Mouse (Mus musculus) midbrain, embryonic 15.5 days (tissue): ENCODE results near the gene Ush1g. TPM values are rescaled to one million over a fixed set of nuclear protein-coding genes. Genes with fewer than 3 reads are reported as not detected.
A peak's percentile ranks its signal among the peaks of the same experiment; 100 is the strongest.

Experiments used
- ATAC-seq: fragments of 200-750 bp; cut with Nextera tagmentation; replicated peaks from 2 replicates; pipeline ENCODE4 v1.8.0; 2017; ENCODE audit warnings: moderate TSS enrichment
- H3K27ac ChIP-seq: fragments of 300-500 bp; sonication (generic); 2 replicates; pipeline ENCODE4 v1.5.1; 2015; ENCODE audit warnings: mild to moderate bottlenecking, inconsistent platforms
- H3K27me3 ChIP-seq: fragments of 300-500 bp; sonication (generic); replicated peaks from 2 replicates; pipeline ENCODE4 v1.6.1; 2015; ENCODE audit warnings: inconsistent platforms
- H3K36me3 ChIP-seq: fragments of 300-500 bp; sonication (generic); replicated peaks from 2 replicates; pipeline ENCODE4 v1.6.1; 2015; ENCODE audit warnings: inconsistent platforms
- H3K4me1 ChIP-seq: fragments of 300-500 bp; sonication (generic); 2 replicates; pipeline ENCODE4 v1.6.1; 2015; ENCODE audit warnings: inconsistent platforms
- H3K4me2 ChIP-seq: fragments of 300-500 bp; sonication (generic); 2 replicates; pipeline ENCODE4 v1.6.1; 2015; ENCODE audit warnings: inconsistent platforms, mild to moderate bottlenecking, moderate library complexity
- H3K4me3 ChIP-seq: fragments of 300-500 bp; sonication (generic); 2 replicates; pipeline ENCODE4 v1.5.1; 2015; ENCODE audit warnings: mild to moderate bottlenecking, inconsistent platforms
- H3K9ac ChIP-seq: fragments of 300-500 bp; sonication (generic); 2 replicates; pipeline ENCODE4 v1.6.1; 2015; ENCODE audit warnings: mild to moderate bottlenecking, inconsistent platforms
- H3K9me3 ChIP-seq: fragments of 300-500 bp; sonication (generic); 2 replicates; pipeline ENCODE4 v1.6.1; 2016; ENCODE audit warnings: inconsistent platforms
- WGBS: fragments of 180-500 bp; shearing (Covaris S2); methylation state at CpG from one replicate; pipeline ENCODE4 v1.1.7; 2015; ENCODE audit warnings: mixed read lengths; 5-methylcytosine and 5-hydroxymethylcytosine counted together
- polyA plus RNA-seq: library from polyadenylated mRNA; unstranded; fragments of >200 nt; fragmentation: Nextera tagmentation; extraction: Ambion mirVana; gene quantifications from 2 replicates; pipeline ENCODE4 v1.2.1, GENCODE M21; 2015

Ush1g gene
- polyA plus RNA-seq, 1 experiment from 2014 or later, result 0.09 TPM

DNA sequence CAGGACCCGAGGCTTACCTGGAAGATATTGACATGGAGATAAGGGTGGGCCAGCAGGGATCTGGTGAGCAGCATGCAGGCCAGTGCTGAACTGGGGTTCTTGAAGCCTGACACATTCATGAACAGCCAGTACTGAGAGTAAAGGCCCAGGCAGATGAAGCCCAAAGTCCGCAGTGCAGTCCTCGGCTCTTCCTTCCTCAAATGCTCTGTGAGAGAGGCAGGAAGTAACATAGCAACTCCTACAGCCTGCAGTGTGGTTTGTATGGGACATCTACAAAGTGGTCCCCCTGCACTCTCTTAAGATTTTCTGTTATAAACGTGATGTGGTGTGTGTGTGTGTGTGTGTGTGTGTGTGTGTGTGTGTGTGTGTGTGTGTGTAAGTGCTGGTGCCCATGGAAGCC is 36.6 kb downstream of the Ush1g start:
- no peaks in the 10 kb centered on the region for H3K9me3 ChIP-seq
- H3K36me3 ChIP-seq, result no peaks in the 10 kb centered on the region
- H3K4me1 ChIP-seq, result no peaks in the 10 kb centered on the region
- ATAC-seq, result no peak
- no peak overlapping the region for H3K27ac ChIP-seq
- 79% methylated on average over 4 of the region's 4 CpGs for WGBS
- H3K4me2 ChIP-seq, result no peak overlapping the region
- H3K9ac ChIP-seq, result no peak overlapping the region
- H3K27me3 ChIP-seq, result no peaks in the 10 kb centered on the region
- H3K4me3 ChIP-seq, result no peak overlapping the region

DNA sequence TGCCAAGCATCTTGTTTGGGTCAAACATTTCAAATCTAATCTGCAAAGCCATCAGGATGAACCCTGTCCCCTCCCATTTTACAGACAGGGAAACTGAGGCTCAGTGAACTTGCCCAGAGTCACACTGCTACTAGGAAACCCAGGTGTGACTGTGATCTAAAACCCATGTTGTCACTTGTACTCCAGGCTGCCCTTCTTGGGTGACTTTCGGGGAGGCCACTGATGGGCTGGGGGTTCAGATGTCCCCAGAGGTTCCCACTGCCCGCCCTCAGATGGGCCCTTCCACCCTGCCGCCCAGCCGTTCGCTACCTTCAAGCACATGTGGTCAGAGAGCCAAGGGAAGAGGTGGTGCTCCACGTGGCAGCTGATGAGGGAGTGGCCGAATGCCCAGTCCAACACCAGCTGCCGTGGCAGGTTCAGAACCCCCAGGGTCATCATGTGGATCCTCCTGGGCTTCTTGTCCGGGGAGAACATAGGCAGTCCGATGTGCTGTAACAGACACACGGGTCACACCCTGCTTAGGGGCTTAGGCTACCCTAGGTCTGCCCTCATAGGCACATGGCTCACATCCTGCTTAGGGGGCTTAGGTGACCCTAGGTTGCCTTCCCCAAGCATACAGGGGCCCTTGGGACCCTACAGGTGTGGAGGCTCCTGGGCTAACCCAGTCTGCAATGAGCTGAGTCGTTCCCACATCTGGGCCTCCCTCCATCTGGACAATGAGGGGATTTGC is 37.8 kb downstream of the Ush1g start:
- H3K4me1 ChIP-seq, result no peaks in the 10 kb centered on the region
- ATAC-seq, result no peak
- WGBS, result 88% methylated on average over 12 of the region's 12 CpGs
- H3K9ac ChIP-seq, result no peak overlapping the region
- no peak overlapping the region for H3K4me2 ChIP-seq
- no peaks in the 10 kb centered on the region for H3K36me3 ChIP-seq
- H3K27ac ChIP-seq, result no peak overlapping the region
- H3K4me3 ChIP-seq, result no peak overlapping the region
- no peaks in the 10 kb centered on the region for H3K27me3 ChIP-seq
- no peaks in the 10 kb centered on the region for H3K9me3 ChIP-seq

DNA sequence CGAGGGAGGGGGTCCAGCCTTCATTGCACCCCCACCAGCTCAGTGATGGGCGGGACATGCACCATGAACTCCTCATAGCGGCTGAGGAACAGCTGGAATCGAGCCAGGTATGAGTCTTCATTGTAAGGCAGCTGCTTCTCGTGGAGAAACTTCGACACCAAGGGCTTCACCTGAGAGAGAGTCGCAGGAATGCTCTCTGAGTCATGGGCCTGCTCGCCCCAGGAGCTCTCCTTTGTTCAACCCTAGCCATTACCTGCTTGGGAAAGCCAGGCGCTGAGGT is 38.4 kb downstream of the Ush1g start:
- Histone ChIP-seq H3K36me3 (no peaks in the 10 kb centered on the region), H3K27me3 (no peaks in the 10 kb centered on the region), H3K4me1 (no peaks in the 10 kb centered on the region), H3K4me2 (no peak overlapping the region), H3K9ac (no peak overlapping the region), H3K27ac (no peak overlapping the region), H3K4me3 (no peak overlapping the region), H3K9me3 (no peaks in the 10 kb centered on the region)
- ATAC-seq, result no peak
- 77% methylated on average over 9 of the region's 9 CpGs for WGBS

DNA sequence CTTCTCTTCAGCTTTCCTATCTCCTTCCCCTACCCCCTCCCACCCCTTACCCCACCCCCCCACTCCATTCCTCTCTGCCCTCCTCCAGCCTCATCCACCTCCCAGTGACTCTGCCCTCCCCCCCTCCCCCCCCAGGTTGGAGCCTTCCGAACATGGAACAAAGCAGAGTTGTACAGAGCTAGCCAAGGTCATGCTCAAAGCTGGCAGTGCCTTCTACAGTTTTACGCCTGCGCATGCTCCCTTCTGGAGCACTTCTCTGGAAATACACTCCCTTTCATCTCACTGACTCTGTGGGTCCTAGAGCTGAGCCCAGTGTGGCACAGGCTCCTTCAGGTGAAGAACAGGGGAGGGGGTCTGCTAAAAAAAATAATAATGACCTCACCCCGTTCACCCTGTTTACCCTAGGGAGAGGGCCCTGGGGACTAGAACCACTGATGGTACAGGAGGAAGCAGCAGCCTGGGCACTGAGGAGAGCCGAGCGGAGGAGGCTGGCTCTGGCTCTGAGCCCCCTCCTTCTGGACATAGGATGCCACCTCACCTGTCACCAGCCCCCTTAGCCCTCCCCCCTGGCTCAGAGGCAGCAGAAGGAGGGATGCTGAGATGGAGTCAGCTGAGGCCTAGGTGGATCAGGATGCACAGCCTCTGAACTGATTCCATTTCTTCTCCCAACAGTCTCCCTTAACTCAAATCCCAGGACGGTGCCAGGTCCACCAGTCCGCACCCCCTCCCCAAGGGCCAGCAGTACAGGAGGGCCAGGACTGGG is 38.9 kb downstream of the Ush1g start:
- Histone ChIP-seq H3K27ac (no peak overlapping the region), H3K36me3 (no peaks in the 10 kb centered on the region), H3K4me3 (no peak overlapping the region), H3K4me2 (no peak overlapping the region), H3K4me1 (no peaks in the 10 kb centered on the region), H3K9me3 (no peaks in the 10 kb centered on the region), H3K27me3 (no peaks in the 10 kb centered on the region), H3K9ac (no peak overlapping the region)
- WGBS, result 78% methylated on average over 8 of the region's 8 CpGs
- no peak for ATAC-seq

DNA sequence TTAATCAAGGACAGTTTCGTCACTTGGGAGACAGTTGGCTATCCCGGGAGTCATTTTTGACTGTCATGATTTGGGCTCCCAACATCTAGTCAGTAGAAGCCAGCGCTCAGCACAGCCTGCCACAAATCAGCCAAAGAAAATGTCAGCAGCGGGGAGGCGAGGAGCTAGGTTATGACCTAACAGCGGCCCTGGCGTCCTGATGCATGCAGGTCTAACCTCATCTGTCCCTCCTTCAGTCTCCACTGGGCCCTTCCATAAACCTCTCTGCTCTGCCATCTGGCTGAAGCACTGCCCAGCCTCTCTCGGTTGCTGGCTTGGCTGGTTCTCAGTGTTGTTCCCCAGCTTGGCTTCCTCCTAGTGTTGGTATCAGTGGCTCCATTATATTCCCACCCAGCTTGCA is 39.5 kb downstream of the Ush1g start:
- Histone ChIP-seq H3K36me3 (no peaks in the 10 kb centered on the region), H3K4me3 (no peak overlapping the region), H3K27me3 (no peaks in the 10 kb centered on the region), H3K4me1 (peaks cover 4% of the 10 kb centered on the region; the same call in 1 of the 2 replicates), H3K4me2 (no peak overlapping the region), H3K9ac (no peak overlapping the region), H3K27ac (peak overlapping the region; percentile 30; the same call in 1 of the 2 replicates), H3K9me3 (no peaks in the 10 kb centered on the region)
- no peak for ATAC-seq
- 79% methylated on average over 8 of the region's 8 CpGs for WGBS

DNA sequence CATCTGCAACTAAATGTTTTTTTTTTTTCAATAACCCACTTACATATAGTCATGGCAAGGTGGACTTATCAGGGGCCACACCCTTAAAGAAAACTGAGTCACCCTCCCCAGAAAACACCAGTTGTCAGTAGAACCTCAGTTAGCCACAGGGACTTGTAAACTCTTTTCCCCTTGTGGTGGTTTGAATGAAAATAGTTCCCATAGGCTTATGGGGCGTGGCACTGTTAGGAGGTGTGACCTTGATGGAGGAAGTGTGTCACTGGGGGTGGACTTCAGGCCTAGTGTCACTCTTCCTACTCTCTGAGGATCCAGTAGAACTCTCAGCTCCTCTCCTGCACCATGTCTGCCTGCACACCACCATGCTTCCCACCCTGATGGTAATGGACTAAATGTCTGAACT is 42.1 kb downstream of the Ush1g start:
- Histone ChIP-seq H3K4me2 (no peak overlapping the region), H3K4me3 (no peak overlapping the region), H3K27ac (no peak overlapping the region), H3K9me3 (no peaks in the 10 kb centered on the region), H3K27me3 (no peaks in the 10 kb centered on the region), H3K4me1 (peaks cover 16% of the 10 kb centered on the region), H3K36me3 (no peaks in the 10 kb centered on the region), H3K9ac (no peak overlapping the region)
- WGBS, result 59% methylated on average over 1 of the region's 1 CpGs
- ATAC-seq, result no peak

DNA sequence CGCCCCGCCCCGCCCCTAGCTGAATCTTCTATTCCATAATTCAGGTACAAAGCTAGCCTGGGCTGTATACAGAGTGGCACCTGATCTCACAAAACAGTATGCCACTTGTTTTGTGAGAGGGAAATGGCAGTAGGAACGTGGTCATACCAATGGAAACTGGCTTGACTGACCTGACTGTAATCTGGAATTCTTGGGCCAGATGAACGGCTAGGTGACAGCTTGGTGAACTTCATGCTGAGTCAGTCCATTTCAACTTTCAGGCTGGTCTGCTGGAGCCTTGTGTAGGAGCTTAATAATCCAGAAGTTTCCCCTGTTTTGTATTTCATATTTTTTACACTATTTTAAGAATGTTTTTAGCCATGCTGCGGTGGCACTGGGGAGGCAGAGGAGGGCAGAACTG is 43.7 kb downstream of the Ush1g start:
- ATAC-seq, result no peak
- Histone ChIP-seq H3K9ac (no peak overlapping the region), H3K27me3 (no peaks in the 10 kb centered on the region), H3K9me3 (no peaks in the 10 kb centered on the region), H3K4me2 (no peak overlapping the region), H3K4me3 (no peak overlapping the region), H3K36me3 (no peaks in the 10 kb centered on the region), H3K27ac (no peak overlapping the region), H3K4me1 (peaks cover 16% of the 10 kb centered on the region)
- 78% methylated on average over 6 of the region's 6 CpGs for WGBS

DNA sequence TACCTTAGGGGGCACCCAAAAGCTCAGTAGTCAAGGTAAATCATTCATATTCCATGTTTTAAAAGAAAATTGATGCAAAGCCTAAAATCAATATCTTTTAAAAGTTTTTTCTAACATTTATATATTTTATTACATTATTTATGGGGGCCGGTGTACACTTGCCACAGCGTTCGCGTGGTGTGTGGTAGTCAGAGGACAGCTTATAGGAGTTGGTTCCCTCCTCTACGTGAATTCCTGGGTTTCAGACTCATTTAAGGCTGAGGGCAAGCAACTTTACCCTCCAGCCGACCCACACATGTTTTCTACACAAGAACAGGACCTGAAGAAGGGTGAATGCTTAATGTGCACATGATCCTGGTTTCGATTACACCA is 44.3 kb downstream of the Ush1g start:
- peak overlapping the region; percentile 52 for H3K4me2 ChIP-seq
- H3K27ac ChIP-seq, result peak overlapping the region; percentile 92
- 19% methylated on average over 7 of the region's 7 CpGs for WGBS
- no peak for ATAC-seq
- H3K27me3 ChIP-seq, result no peaks in the 10 kb centered on the region
- peak overlapping the region; percentile 43 for H3K9ac ChIP-seq
- peaks cover 16% of the 10 kb centered on the region for H3K4me1 ChIP-seq
- no peaks in the 10 kb centered on the region for H3K36me3 ChIP-seq
- H3K9me3 ChIP-seq, result no peaks in the 10 kb centered on the region
- H3K4me3 ChIP-seq, result peak overlapping the region; percentile 74

DNA sequence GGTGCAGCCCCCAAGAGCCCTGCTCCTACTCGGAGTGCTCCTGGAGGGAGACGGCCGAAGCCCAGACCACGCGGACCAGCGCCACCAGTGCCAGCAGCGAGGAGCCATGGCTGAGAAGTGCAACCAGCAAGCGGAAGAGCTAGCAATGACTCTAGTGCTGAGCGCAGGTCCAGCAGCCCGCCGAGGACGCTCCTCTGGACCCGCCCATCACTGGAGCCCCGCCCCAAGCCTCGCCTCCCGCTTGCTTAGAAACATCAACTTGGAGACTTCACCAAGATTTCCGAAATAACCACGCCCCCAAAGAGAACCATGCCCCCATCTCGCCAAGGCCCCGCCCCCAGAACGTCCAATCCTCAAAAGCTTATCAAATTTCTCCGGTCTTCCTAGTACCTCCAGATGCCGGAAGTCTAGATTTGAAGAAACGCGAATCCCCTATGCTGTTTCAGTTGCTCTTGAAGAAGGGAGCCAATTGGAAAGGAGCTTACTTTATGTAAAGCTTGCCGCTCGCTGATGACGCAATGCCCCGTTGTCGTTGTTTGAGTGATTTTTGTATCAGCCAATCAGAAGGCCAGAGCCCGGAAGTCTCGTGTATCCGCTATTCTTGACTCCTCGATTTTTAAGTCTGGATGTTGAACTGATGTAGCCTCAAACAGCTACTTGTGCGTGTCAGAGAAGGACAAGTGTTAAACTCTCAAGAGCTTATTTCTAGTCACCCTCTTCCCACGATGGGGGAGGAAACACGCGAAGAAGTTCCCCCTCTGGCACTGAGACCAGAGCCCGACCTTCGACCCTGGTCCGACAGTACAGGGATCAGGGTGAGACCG is 44.8 kb downstream of the Ush1g start, which contains the start of gene Fdxr:
Gene Fdxr, minus strand, starts transcription at position 271 of the 824 bp plus-strand sequence.
- WGBS, result under 1% methylated on average over 42 of the region's 42 CpGs
- Histone ChIP-seq H3K4me1 (peaks cover 16% of the 10 kb centered on the region), H3K9me3 (no peaks in the 10 kb centered on the region), H3K4me2 (peak within 1 kb of the TSS; percentile 75), H3K9ac (peak within 1 kb of the TSS; percentile 82), H3K27me3 (no peaks in the 10 kb centered on the region), H3K4me3 (peak within 1 kb of the TSS; percentile 74), H3K27ac (peak within 1 kb of the TSS; percentile 92), H3K36me3 (no peaks in the 10 kb centered on the region)
- peak; percentile 97 for ATAC-seq

DNA sequence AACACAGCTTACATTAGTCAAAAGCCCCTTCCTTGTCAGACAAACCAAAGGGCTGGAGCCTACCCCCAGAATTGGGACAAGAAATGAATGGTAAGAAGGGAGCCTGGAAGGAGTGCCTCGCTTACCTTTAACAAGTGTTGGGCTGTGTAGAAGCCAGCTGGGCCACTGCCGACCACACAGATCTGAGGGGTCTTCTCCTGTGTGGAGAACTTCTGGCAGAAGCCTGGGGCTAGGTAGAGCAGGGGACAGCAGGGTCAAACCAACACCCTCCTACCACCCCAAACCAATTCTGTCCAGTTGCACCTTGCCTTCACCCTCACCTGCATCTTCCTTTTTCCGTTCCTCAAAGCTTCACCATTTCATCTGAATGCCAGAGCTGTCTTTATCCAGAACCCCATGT is 45.9 kb downstream of the Ush1g start:
- ATAC-seq, result no peak
- peak overlapping the region; percentile 75 for H3K4me2 ChIP-seq
- H3K4me3 ChIP-seq, result peak overlapping the region; percentile 74
- peak overlapping the region; percentile 92 for H3K27ac ChIP-seq
- H3K9me3 ChIP-seq, result no peaks in the 10 kb centered on the region
- peak overlapping the region; percentile 82 for H3K9ac ChIP-seq
- H3K4me1 ChIP-seq, result peaks cover 16% of the 10 kb centered on the region
- WGBS, result 58% methylated on average over 3 of the region's 3 CpGs
- H3K27me3 ChIP-seq, result no peaks in the 10 kb centered on the region
- H3K36me3 ChIP-seq, result no peaks in the 10 kb centered on the region

DNA sequence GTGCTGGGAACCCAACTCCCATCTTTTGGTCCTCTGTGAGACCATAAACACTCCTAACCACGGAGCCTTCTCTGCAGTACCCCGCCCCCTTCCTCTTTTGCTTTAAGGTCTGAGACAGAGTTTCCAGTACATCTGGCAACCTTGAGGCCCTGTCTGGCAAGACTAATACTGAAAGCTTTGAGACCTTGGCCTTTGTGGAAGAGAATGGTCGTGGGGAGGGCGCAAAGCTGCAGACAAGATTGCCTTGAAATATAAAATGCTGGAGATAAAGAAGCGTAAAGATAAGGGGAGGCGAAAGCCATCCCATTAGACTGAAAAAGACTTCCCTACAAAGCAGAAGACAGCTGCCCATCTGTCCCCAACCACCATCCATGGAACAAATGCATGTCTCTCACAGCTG is 46.3 kb downstream of the Ush1g start:
- ATAC-seq, result no peak
- Histone ChIP-seq H3K9ac (peak overlapping the region; percentile 82; the same call in 1 of the 2 replicates), H3K27me3 (no peaks in the 10 kb centered on the region), H3K27ac (no peak overlapping the region), H3K4me1 (peaks cover 16% of the 10 kb centered on the region), H3K4me2 (peak overlapping the region; percentile 75), H3K9me3 (no peaks in the 10 kb centered on the region), H3K4me3 (peak overlapping the region; percentile 74), H3K36me3 (no peaks in the 10 kb centered on the region)
- WGBS, result 90% methylated on average over 6 of the region's 6 CpGs

DNA sequence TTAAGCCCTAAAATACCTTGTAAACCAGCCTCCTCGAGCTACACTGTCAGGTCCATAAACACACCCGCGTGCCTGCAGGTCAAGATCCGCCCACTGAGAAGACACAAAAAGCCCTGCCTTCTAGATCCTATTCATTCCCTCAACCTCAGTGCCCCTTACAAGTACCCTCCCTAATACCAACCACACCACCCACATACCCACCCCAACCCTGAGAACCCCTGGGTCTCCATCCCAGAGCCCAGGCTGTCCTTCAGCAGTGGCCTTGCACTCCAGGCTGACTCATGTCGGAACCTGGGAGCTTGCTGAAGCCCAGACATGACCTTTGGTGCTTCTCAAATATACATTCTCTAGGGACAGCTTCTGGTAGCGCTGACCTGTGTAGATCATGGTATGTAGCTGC is 47.1 kb downstream of the Ush1g start:
- WGBS, result 90% methylated on average over 6 of the region's 6 CpGs
- no peaks in the 10 kb centered on the region for H3K36me3 ChIP-seq
- no peak for ATAC-seq
- H3K9ac ChIP-seq, result no peak overlapping the region
- no peaks in the 10 kb centered on the region for H3K9me3 ChIP-seq
- H3K4me3 ChIP-seq, result no peak overlapping the region
- H3K4me2 ChIP-seq, result no peak overlapping the region
- H3K27me3 ChIP-seq, result no peaks in the 10 kb centered on the region
- H3K4me1 ChIP-seq, result peaks cover 21% of the 10 kb centered on the region
- H3K27ac ChIP-seq, result no peak overlapping the region
